Mouse (Mus musculus) layer of hippocampus, postnatal 10 days (tissue): ENCODE data around the gene Mical3. TPM values are rescaled to one million over a fixed set of nuclear protein-coding genes. Genes with fewer than 3 reads are reported as not detected.

Experiments used
- DNase-seq, 2 experiments: peaks; one replicate each; pipeline ENCODE4 v3.0.0; 2021; ENCODE audit warnings: low spot score in 2 of 2
- total RNA-seq, 2 experiments: library from RNA; stranded (reverse); gene quantifications; 2 replicates each; pipeline ENCODE4 v1.2.3; 2021

Mical3 gene
- total RNA-seq, 2 experiments from 2014 or later, result 90.1 to 98.8 TPM

- no peak for DNase-seq
Observed at GRCm38 (mm10) chr6:121087127-121087526, 43.7 kb downstream of the Mical3 start.

DNA sequence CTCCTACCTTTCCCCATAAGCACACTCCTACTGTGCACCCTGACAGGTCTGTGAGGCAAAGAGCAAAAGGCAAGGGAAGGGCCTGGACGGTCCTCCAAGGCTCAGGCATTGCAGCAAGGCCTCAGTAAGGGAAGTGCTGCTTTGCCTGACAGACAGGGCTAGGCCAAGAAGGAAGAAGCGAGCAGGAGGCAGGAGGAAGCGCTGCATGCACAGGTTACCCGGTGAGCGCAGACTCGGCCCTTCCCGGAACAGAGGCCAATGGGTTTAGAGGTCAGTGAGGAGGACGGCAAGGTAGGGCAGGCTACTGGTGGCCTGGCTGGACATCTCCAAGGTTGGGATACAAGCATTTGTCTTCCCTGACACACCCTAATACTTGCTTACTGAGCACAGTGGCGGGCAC is 44.6 kb downstream of the Mical3 start:
- no peak for DNase-seq

DNA sequence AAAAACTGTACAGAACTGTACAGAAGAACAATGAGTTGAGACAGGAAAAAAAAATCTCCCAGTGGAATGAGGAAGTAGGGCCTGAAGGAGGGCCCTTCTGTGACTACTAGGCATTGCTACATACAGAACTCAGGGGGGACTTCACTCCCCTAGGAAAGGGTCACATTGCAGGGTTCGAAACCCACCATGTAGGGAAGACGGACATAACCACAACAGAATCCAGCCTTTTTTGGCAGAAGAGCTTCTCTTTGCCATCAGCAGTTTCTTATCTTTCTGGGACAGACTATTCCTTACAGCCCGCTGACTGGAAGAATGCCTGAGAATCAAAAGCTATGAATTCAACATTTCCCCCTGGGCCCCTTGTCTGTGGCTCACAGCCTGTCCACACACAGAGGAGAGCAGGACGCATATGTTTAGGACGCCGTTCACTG is 46.7 kb downstream of the Mical3 start:
- no peak for DNase-seq

DNA sequence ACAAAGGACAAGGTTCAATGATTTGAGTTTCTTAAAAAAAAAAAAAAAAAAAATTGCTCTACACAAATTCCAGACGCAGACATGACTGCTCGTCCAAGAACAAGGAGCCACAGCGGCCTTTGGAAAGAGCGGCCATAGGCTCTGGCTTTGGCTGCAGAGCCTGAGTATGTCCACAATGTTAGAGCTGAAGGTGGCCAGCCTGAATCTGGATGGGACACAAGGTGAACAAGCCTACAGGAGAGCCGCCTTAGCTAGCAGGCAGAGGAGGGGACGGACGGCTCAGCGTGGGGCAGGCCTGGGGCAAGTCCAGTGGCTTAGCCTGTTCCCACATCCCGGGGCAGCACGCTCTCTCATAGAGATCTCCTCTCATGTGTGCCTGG is 48.7 kb downstream of the Mical3 start:
- DNase-seq, result no peak

GRCm38 (mm10) chr6:121081288-121082093 is 49.3 kb downstream of the Mical3 start:
- DNase-seq, result no peak

DNA sequence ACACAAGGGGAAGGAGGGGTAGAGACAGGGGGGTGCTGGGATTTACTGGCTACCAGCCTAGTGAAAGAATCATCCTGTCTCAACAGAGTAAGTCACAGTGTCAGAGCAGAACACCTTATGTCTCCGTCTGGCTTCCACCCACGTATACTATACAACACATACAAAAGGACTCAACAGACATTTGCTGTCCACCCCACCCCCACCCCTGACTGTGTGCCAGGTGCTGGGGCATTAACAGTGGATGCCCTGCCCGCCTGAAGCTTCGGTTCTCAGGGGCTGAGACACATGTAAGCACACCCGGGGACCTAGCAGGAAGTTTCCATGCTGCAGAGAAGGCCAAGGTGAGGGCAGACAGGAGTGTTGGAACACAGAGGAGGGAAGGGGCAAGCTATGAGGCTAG is 52.6 kb downstream of the Mical3 start:
- DNase-seq, result no peak

- DNase-seq, result no peak
Observed at GRCm38 (mm10) chr6:121076929-121077566, 53.8 kb downstream of the Mical3 start.

- no peak for DNase-seq
Observed at GRCm38 (mm10) chr6:121075763-121076162, 55.0 kb downstream of the Mical3 start.

GRCm38 (mm10) chr6:121073312-121073711 is 57.5 kb downstream of the Mical3 start:
- no peak for DNase-seq

DNA sequence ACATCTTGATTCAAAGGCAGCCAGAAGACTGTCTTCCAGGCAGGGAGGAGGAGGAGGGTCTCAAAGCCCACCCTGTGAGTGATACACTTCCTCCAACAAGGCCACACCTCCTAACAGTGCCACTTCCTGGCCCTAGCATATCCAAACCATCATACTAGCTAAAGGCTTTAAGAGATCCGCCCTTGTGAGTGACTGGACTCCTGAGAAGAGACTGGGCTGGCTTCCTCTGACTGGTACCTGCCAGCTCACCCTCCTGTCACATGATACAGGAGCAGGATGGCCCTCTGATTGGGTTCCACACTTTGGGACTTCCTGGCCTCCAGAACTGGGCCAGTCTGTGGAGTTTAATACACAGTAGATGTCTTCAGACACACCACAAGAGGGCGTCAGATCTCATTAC is 58.2 kb downstream of the Mical3 start:
- DNase-seq, result no peak

- no peak for DNase-seq
Observed at GRCm38 (mm10) chr6:121070584-121071230, 60.1 kb downstream of the Mical3 start.

- DNase-seq, result no peak
Observed at GRCm38 (mm10) chr6:121069156-121069555, 61.6 kb downstream of the Mical3 start.

- no peak for DNase-seq
Observed at GRCm38 (mm10) chr6:121068087-121068464, 62.7 kb downstream of the Mical3 start.

- no peak for DNase-seq
Observed at GRCm38 (mm10) chr6:121067426-121068086, 63.2 kb downstream of the Mical3 start.

DNA sequence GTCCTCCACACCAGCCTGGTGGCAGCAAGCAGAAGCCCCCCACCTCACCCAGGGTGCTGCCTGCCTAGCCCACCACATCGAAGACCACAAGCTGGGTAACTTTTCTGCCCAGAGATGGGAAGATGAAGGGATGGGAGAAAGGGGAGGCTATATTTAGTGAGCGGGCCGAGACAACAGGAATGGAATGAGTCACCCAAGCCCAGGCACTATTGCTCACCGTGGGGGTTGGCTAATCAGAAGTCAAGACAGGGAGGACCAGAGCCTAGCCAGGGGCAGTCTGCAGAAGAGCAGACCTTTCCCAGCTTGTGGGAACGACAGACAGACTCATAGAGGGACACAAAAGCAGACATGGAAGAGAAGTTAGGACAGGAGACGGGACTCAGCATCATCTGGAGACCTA is 64.0 kb downstream of the Mical3 start:
- no peak for DNase-seq

DNA sequence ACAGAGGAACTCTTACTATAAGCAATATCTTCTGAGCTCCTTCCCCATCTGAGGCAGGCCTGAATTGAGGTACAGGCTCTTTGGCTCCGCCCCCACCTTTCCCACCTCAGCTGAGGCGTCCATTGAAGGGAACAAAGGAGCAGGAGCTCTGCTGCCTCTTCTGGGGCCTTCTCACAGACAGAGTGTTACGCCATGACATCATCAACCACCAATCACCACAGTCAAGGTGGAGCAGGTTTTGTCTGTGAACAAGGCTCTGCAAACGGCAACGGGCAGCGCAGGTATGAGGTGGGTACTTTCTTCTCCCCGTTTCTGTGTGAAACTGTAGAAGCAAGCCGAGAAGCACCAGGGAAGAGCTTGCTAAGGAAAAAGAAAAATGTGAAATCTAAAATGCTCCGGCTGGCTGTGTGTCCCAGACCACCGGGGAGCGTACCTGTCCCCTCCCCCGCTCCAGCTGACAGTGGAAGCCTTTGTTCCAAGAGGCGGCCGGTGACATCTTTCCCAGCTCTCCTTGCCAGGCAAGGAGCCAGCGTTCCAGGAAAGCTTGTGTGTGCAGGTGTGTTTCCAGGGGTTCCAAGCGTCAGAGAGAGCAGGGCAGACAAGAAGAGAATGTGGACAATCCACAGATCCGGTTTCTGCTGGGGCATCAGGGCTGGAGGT is 66.3 kb downstream of the Mical3 start:
- no peak for DNase-seq

GRCm38 (mm10) chr6:121063771-121064170 is 67.0 kb downstream of the Mical3 start:
- no peak for DNase-seq

GRCm38 (mm10) chr6:121062891-121063408 is 67.8 kb downstream of the Mical3 start:
- DNase-seq, result no peak

GRCm38 (mm10) chr6:121058039-121058438 is 72.8 kb downstream of the Mical3 start:
- no peak for DNase-seq

DNA sequence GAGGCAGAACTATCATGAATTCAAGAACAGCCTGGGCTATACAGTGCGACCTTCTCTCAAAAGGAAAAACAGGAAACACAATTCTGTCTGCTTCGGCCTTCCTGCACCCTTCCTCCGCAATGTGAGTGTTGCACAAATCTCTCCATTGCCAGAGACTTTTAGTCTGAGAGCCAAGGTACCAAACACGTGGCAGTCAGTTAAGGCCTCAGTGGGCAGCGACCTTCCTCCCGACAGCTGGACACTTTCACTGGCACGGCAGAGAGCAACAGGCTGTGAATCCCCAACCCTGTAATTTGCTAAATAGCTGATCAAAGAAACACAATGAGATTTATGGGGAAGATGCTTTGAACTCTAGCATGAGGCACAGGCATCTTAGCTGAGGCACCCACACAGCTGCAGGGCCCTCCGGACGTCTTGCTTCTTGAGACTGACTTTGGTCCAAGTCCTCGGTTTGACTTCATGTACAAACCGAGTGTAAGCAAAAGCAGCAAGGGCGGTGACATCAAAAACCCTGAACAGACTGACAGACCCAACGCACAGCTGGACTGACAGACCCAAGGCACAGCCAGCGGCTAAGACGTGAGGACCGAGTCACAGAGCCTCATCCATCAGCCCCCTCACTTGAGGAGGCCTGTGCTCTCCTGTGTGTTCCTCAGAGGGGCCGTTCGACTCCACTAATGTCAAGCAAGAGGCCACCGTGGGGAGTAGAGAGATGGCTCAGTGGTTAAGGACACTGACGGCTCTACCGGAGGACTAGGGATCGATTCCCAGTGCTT is 73.4 kb downstream of the Mical3 start:
- no peak for DNase-seq
